ENCODE assay signal across 15 mouse cellular contexts in genomic region chr5:106979156-106979555, GRCm38 (mm10). TPM values are rescaled to one million over a fixed set of nuclear protein-coding genes. Genes with fewer than 3 reads are reported as not detected.
"Had no signal": no experiment of that assay in that cellular context is flagged by ENCODE, and none has a peak within 500 bp of the region (broad histone marks: within the 10 kb centered on the region; RNA-seq: fewer than 3 reads in every experiment).

No protein-coding gene starts in this region.

- DNase-seq: kidney, adult 8-10 months; kidney, postnatal 10 days; kidney, postnatal 4 days; layer of hippocampus, adult 9-11 months; liver, postnatal 0 days; lung, embryonic 14.5 days; right cerebral cortex, adult 18-20 months; right cerebral cortex, postnatal 14 days; thymus, adult 18-20 months; thymus, postnatal 36 days had no signal

RNA-seq across cellular contexts. Expression of gene Hfm1, which starts 53.0 kb away (rescaled TPM):
- total RNA-seq: liver, adult 2 months; megakaryocyte, adult 5-6 weeks had no signal
- polyA plus RNA-seq: liver, adult 2 months; liver, postnatal 0 days; macrophage; small intestine, adult 2 months; spleen, adult 2 months had no signal
